Mouse (Mus musculus) megakaryocyte, embryonic 14.5 days (primary cell): ENCODE data around the gene Golph3. TPM values are rescaled to one million over a fixed set of nuclear protein-coding genes. Genes with fewer than 3 reads are reported as not detected.

Experiments
- H3K27me3 ChIP-seq: replicated peaks from 2 replicates; pipeline ENCODE3; 2012; ENCODE audit warnings: inconsistent platforms
- H3K36me3 ChIP-seq: replicated peaks from 2 replicates; pipeline ENCODE3; 2012; ENCODE audit warnings: low read length, inconsistent platforms, mixed read lengths
- H3K4me1 ChIP-seq: 2 replicates; pipeline ENCODE4 v1.6.1; 2012; ENCODE audit warnings: inconsistent platforms
- H3K4me3 ChIP-seq: replicated peaks from 2 replicates; pipeline ENCODE3; 2012; ENCODE audit warnings: moderate library complexity, mild to moderate bottlenecking, inconsistent platforms
- H3K9me3 ChIP-seq: 2 replicates; pipeline ENCODE4 v1.6.1; 2012; ENCODE audit warnings: inconsistent platforms
- FLI1 ChIP-seq: IDR thresholded peaks from 2 replicates; pipeline ENCODE4 v1.6.1; 2012; ENCODE audit warnings: low read length, inconsistent platforms, mixed read lengths
- GATA1 ChIP-seq: IDR thresholded peaks from 3 replicates; pipeline ENCODE4 v1.6.1; 2012; ENCODE audit warnings: mixed read lengths, low read length, inconsistent platforms, borderline replicate concordance
- polyA plus RNA-seq: library from polyadenylated mRNA; stranded (reverse); fragments of >175 nt; gene quantifications from 2 replicates; pipeline ENCODE4 v1.2.3, GENCODE M21; 2012; ENCODE audit warnings: low replicate concordance; ENCODE audit not compliant: insufficient read depth

Gene Golph3
- polyA plus RNA-seq, 1 experiment = 175 TPM

DNA sequence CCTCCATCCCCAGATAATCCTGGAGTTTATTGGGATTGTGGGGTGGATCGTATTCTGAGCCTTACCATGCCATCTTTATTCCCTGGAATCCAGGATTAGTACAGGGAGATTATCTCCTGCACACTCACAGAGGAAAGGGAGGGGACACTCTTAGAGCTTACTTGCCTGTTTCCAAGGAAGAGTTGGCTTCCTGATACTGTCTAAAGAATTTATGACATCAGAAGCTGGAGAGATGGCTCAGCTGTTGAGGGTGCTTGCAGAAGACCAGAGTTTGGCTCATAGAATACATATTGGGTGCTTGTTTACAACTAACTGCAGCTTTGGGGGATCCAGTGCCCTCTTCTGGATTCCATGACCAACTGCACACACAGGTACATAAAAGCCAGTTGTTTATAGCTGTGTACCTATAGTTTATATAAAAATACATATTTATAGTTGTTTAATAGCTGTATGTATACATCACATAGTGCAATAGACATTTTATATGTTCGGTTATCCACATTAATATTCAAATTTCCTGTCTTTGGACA, 33.1 kb downstream of the Golph3 start:
- peaks cover 95% of the 10 kb centered on the region for H3K36me3 ChIP-seq
- TF ChIP-seq GATA1 = no peak
- TF ChIP-seq FLI1 = no peak
- no peak overlapping the region for H3K4me3 ChIP-seq
- H3K4me1 ChIP-seq = peaks cover 30% of the 10 kb centered on the region
- H3K9me3 ChIP-seq = no peaks in the 10 kb centered on the region
- no peaks in the 10 kb centered on the region for H3K27me3 ChIP-seq

DNA sequence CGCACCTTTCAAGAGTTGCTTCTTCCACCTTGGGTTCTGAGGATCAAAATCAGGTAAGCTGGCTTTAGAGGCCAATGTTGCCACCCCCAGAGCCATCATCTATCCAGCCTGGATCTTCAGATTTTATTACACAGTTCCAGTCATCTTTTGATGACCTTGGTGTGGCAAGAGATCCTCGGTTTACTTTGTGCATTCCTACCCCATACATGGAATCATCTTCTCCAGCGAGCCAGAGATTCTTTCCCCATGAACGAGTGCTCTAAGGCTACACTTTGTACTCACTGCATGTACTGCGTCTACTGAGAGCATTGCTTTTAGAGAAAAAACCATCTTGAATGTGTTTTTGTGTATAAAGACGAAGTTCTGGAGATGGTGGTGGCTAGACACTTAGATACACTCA, 34.0 kb downstream of the Golph3 start:
- peaks cover 94% of the 10 kb centered on the region for H3K36me3 ChIP-seq
- H3K27me3 ChIP-seq = no peaks in the 10 kb centered on the region
- TF ChIP-seq GATA1 = no peak
- no peak for TF ChIP-seq FLI1
- H3K4me3 ChIP-seq = no peak overlapping the region
- peaks cover 30% of the 10 kb centered on the region for H3K4me1 ChIP-seq
- no peaks in the 10 kb centered on the region for H3K9me3 ChIP-seq

DNA sequence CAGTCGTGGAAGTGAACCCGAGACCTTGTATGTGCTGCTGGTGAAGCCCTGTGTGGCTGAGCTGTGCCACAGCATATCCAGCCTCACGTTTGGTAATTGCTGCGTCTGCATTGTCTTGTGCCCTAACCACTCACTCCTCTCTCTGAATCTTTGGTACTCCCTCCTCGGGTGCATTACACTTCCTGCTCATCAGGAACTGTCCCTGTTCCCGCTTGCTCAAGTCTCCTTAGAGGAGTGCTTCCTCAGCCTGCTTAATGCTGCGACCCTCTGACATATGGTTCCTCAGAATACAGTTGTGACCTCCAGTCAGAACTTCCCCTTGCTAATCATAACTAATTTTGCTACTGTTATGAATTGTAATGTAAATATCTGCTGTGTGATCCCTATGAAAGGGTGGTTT, 34.7 kb downstream of the Golph3 start:
- Histone ChIP-seq H3K4me3 (no peak overlapping the region), H3K27me3 (no peaks in the 10 kb centered on the region), H3K36me3 (peaks cover 94% of the 10 kb centered on the region), H3K9me3 (no peaks in the 10 kb centered on the region), H3K4me1 (peaks cover 30% of the 10 kb centered on the region)
- TF ChIP-seq GATA1 (no peak), FLI1 (no peak)

DNA sequence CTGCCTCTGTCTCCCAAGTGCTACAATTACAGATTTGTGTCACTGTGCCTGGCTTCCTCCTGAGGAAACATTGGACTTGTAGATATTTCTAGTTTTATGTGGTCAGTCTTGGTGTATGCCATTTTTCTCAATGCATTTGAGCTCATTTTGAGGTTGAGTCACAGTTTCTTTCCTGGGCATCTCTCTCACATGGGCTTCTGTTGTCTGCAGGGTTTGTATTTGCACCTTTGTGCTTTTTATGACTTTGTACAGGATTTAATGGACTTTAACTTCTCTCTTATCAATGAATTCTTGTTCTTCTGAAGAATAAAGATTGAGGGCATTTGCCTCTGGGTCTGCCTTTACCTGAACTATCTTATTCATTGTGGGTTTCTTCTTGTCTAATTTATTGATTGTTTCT, 36.2 kb downstream of the Golph3 start:
- Histone ChIP-seq H3K4me1 (peaks cover 30% of the 10 kb centered on the region), H3K36me3 (peaks cover 91% of the 10 kb centered on the region), H3K27me3 (no peaks in the 10 kb centered on the region), H3K4me3 (no peak overlapping the region), H3K9me3 (no peaks in the 10 kb centered on the region)
- TF ChIP-seq GATA1 = no peak
- TF ChIP-seq FLI1 = no peak

DNA sequence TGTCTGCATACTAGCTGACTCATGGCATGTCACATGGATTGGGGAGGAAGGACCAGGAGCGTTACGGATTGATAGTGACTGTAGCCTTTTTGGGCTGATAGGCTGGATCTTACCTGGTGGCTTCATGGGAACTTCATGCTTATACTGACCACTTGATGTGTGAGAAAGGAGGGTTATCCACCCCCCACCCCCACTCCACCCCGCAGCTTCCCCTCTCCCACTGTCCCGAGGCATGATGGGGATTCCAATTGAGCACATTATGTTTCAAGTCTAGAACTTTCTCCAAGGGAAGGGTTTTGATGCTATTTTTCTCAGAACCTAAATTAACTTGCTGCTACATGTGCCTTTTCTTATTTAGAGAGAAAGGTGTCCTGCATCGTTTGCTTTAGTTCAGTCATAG, 37.1 kb downstream of the Golph3 start:
- H3K36me3 ChIP-seq = peaks cover 85% of the 10 kb centered on the region
- H3K4me3 ChIP-seq = no peak overlapping the region
- no peaks in the 10 kb centered on the region for H3K27me3 ChIP-seq
- TF ChIP-seq FLI1 = no peak
- TF ChIP-seq GATA1 = no peak
- peaks cover 27% of the 10 kb centered on the region for H3K4me1 ChIP-seq
- H3K9me3 ChIP-seq = no peaks in the 10 kb centered on the region

DNA sequence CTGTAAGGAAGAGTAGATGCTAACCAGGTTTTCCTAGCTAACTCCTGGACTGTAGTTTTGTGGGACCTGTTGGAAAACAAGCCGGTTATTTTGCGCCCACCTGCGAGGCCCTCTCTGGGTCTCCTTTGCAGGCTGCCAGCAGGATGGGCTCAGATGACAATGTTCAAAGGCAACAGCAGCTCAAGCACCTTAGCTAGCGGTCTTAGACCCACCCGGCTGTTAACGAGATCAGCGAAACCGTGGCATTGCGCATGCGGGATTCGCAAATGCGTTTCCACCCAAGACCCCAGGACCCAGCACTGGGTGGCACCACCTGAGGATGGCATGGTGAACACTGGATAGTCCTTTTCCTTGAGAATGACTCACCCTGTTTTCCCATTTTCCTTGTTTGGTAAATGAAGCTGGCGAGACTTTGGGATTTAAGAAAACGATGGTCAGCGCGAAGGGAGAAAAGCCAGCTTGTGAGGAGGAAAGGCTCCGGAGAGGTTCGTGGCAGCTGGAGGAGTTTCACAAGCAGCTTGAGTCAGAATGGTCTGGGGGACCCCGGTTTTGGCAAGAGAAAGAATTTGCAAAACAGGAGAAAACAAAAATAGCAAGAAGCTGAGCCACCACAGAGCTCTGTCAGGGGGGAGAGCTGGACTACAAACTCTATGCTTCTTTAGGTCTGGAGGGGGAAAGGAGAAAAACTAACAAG, 39.4 kb downstream of the Golph3 start:
- Histone ChIP-seq H3K27me3 (no peaks in the 10 kb centered on the region), H3K9me3 (no peaks in the 10 kb centered on the region), H3K36me3 (peaks cover 64% of the 10 kb centered on the region), H3K4me3 (no peak overlapping the region), H3K4me1 (peaks cover 26% of the 10 kb centered on the region)
- TF ChIP-seq GATA1 = no peak
- TF ChIP-seq FLI1 = no peak

DNA sequence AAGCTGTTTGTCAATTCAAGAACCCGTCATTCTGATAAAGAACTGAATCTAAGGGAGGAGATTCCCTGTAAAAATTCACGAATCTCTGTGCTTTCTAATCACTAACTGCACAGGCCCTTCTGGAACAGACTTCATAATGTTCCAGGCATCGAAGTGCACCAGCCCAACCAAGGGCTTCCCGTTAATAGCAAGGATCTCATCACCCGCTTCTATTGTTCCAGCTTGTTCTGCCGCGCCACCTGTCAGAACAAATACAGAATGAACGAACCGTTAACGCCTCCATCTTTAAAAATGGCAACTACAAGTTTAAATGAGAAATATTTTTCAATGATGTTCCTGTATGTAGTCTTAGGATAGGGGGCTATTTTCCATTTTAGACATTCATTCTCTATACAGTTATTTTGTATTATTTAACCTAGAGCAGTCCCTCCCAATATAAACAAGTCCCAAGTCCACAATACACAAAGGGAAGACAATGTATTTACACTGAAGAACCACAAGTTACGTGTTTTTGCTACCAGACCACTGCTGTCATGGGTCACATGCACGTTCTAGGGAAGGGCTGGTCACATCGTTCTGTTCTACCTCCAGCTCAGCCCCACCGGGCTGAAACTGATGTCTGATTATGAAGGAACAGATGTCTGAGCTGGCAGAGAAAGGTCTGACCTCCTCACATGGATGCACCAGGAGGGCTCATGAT, 40.9 kb downstream of the Golph3 start:
- Histone ChIP-seq H3K4me3 (no peak overlapping the region), H3K36me3 (peaks cover 50% of the 10 kb centered on the region), H3K4me1 (peaks cover 28% of the 10 kb centered on the region), H3K9me3 (no peaks in the 10 kb centered on the region), H3K27me3 (no peaks in the 10 kb centered on the region)
- TF ChIP-seq GATA1 = no peak
- TF ChIP-seq FLI1 = no peak

DNA sequence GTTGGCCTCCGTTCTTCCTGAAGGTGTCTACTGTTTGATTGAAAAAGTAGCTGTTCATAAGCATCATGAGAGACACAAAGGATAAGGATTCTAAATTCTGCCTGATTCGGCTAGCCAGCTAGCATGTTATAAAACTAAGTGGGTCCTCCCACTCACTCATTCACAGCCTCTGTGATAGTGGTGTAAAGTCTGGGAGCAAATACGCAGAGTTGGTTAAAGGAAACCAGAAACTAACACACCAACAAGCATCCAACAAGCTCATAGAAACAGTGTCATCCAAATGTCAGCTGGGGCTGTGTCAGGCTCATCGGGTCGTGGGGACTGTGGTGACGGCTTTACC, 41.4 kb downstream of the Golph3 start:
- Histone ChIP-seq H3K27me3 (no peaks in the 10 kb centered on the region), H3K4me3 (no peak overlapping the region), H3K36me3 (peaks cover 45% of the 10 kb centered on the region), H3K4me1 (peaks cover 30% of the 10 kb centered on the region), H3K9me3 (no peaks in the 10 kb centered on the region)
- no peak for TF ChIP-seq FLI1
- no peak for TF ChIP-seq GATA1

DNA sequence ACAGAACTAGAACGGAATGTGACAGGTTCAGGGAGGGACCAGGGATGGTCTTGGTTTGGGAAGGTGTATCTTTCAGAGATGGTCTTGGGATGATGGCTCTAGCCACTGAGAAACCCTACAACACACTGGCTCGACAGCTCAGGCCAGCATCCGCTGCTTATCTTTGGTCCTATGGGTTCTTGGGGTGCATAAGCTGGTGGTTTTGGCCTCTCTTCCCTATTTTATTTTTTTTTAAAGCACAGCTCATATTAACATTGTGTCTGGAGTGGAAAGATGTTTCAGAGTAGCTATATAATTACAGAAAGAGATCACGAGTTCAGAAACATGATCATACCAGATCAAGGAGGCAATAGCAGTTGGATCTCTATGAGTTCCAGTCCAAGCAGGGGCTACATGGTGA, 42.8 kb downstream of the Golph3 start:
- no peaks in the 10 kb centered on the region for H3K27me3 ChIP-seq
- TF ChIP-seq GATA1 = no peak
- TF ChIP-seq FLI1 = no peak
- H3K36me3 ChIP-seq = peaks cover 32% of the 10 kb centered on the region
- H3K9me3 ChIP-seq = no peaks in the 10 kb centered on the region
- no peak overlapping the region for H3K4me3 ChIP-seq
- H3K4me1 ChIP-seq = peaks cover 30% of the 10 kb centered on the region

DNA sequence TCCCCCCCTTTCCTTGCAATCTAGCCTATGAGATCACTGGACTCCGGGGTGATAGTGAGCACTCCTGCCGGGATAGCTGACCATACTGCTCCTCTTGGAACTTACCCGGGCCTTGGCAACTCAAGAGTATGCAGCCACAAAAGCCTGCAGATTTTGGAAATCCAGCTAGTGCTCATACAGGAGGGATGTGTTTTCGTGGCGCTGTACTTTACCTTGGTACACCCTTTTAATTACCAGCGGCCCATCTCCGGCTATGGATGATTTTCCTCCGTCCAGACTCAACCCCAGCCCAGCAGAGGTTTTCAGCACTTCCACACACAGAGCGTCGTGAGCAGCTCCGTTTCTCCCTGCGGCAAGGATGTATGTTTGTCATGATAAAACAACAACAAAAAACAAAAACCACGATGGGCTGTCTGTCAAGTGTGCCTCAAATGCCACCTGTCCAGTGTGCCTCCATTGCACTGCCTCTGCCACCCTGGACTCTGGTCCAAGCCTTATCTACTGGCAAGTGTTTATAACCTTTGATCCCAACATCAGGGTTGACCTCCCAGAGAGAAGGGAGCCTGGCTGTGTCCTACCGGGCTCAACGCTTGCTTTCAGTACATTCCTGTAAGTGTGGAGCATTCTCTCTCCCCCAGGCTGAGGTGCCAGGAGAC, 44.3 kb downstream of the Golph3 start:
- peaks cover 19% of the 10 kb centered on the region for H3K36me3 ChIP-seq
- peaks cover 30% of the 10 kb centered on the region for H3K4me1 ChIP-seq
- no peaks in the 10 kb centered on the region for H3K9me3 ChIP-seq
- H3K4me3 ChIP-seq = no peak overlapping the region
- TF ChIP-seq FLI1 (no peak), GATA1 (no peak)
- H3K27me3 ChIP-seq = no peaks in the 10 kb centered on the region
